ENCODE assay signal across 11 mouse cellular contexts in the genomic region with DNA sequence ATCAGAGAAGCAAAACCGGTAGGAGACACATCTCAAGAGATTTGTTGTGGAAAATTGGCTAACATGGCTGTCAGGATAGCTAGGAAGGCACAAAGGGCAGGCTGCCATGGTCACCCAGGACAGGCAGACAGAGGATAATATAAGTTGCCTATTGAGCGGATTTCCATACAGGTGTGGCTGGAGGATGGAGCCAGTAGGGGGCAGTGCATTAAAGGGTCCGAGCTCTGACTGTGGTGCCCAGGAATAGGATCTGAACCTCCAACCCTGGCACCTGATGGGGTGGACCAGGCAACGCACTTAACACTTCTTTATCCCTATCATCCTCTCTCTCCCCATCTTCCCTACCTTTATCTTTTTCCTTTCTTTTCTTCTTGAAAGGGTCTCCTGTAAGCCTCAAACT. TPM values are rescaled to one million over a fixed set of nuclear protein-coding genes. Genes with fewer than 3 reads are reported as not detected.
A peak's percentile ranks its signal among the peaks of the same experiment; 100 is the strongest.
DNase-seq lines count a peak whose midpoint lies in the region; ATAC-seq and TF ChIP-seq lines count a peak whose summit lies in the region.
"Had no signal": no experiment of that assay in that cellular context is flagged by ENCODE, and none has a peak within 500 bp of the region (broad histone marks: within the 10 kb centered on the region; RNA-seq: fewer than 3 reads in every experiment).

No protein-coding gene starts in this region.

- H3K36me3 ChIP-seq in liver, embryonic 11.5 days (ENCODE audit: control insufficient read depth, insufficient read depth, low read length) = no peaks in the 10 kb centered on the region
- H3K36me3 ChIP-seq in embryonic facial prominence, embryonic 11.5 days (replicated peaks; ENCODE audit: control insufficient read depth, insufficient read depth, low read depth, low read length) = no peaks in the 10 kb centered on the region
- no peaks in the 10 kb centered on the region for H3K36me3 ChIP-seq in small intestine, adult 2 months (ENCODE audit: control insufficient read depth, insufficient read depth, low read length)
- H3K36me3 ChIP-seq: midbrain, embryonic 10.5 days had no signal

- no peak overlapping the region for H3K27ac ChIP-seq in liver, embryonic 11.5 days (ENCODE audit: low read depth, low read length)
- H3K27ac ChIP-seq in embryonic facial prominence, embryonic 11.5 days (replicated peaks; ENCODE audit: low read depth, low read length) = no peak overlapping the region
- no peak overlapping the region for H3K27ac ChIP-seq in small intestine, adult 2 months (ENCODE audit: insufficient read depth, low read depth, low read length)
- H3K27ac ChIP-seq: midbrain, embryonic 10.5 days had no signal

- peak; percentile 15; the same call in 1 of the 2 replicates for TF ChIP-seq CTCF in small intestine, adult 2 months (IDR thresholded peaks at IDR 0.05; ENCODE audit: extremely low read depth, insufficient read length, insufficient replicate concordance, low read depth, low read length)

- no peak overlapping the region for H3K4me3 ChIP-seq in liver, embryonic 11.5 days (ENCODE audit: low read depth, low read length)
- H3K4me3 ChIP-seq in embryonic facial prominence, embryonic 11.5 days (ENCODE audit: low read depth, low read length) = no peak overlapping the region
- no peak overlapping the region for H3K4me3 ChIP-seq in small intestine, adult 2 months (ENCODE audit: low read depth, low read length)
- H3K4me3 ChIP-seq: midbrain, embryonic 10.5 days had no signal

- ATAC-seq in liver, embryonic 11.5 days (replicated peaks; ENCODE audit: low FRiP score) = no peak
- ATAC-seq in embryonic facial prominence, embryonic 11.5 days (replicated peaks; ENCODE audit: insufficient number of reproducible peaks, low FRiP score, low TSS enrichment, low read depth) = no peak

- WGBS in liver, embryonic 11.5 days = 37% methylated on average over 4 of the region's 4 CpGs
- WGBS in embryonic facial prominence, embryonic 11.5 days = 29% methylated on average over 4 of the region's 4 CpGs
- 26% methylated on average over 4 of the region's 4 CpGs for WGBS in small intestine, adult 2 months

- no peaks in the 10 kb centered on the region for H3K9me3 ChIP-seq in liver, embryonic 11.5 days (ENCODE audit: control insufficient read depth, low read length)
- H3K9me3 ChIP-seq in embryonic facial prominence, embryonic 11.5 days (replicated peaks; ENCODE audit: control insufficient read depth, low read length) = no peaks in the 10 kb centered on the region
- H3K9me3 ChIP-seq: midbrain, embryonic 10.5 days had no signal

- intact Hi-C loops in left cerebral cortex, postnatal 10 days (cut with DNase I) = no loop called here

- no peak for TF ChIP-seq POLR2A in small intestine, adult 2 months (IDR thresholded peaks at IDR 0.05; ENCODE audit: low read depth, low read length)

- no peaks in the 10 kb centered on the region for H3K4me1 ChIP-seq in liver, embryonic 11.5 days (replicated peaks; ENCODE audit: control insufficient read depth, insufficient read depth, low read length)
- H3K4me1 ChIP-seq in embryonic facial prominence, embryonic 11.5 days (ENCODE audit: control insufficient read depth, insufficient read depth, low read length) = no peaks in the 10 kb centered on the region
- H3K4me1 ChIP-seq in small intestine, adult 2 months (ENCODE audit: control insufficient read depth, insufficient read depth, insufficient read length, low read length) = no peaks in the 10 kb centered on the region
- H3K4me1 ChIP-seq: midbrain, embryonic 10.5 days had no signal

- H3K27me3 ChIP-seq in liver, embryonic 11.5 days (replicated peaks; ENCODE audit: control insufficient read depth, insufficient read depth, low read length) = no peaks in the 10 kb centered on the region
- no peaks in the 10 kb centered on the region for H3K27me3 ChIP-seq in embryonic facial prominence, embryonic 11.5 days (ENCODE audit: control insufficient read depth, insufficient read depth, low read length)
- no peaks in the 10 kb centered on the region for H3K27me3 ChIP-seq in small intestine, adult 2 months (ENCODE audit: control insufficient read depth, insufficient read depth, low read length)

- H3K4me2 ChIP-seq in liver, embryonic 11.5 days = no peak overlapping the region
- H3K4me2 ChIP-seq in embryonic facial prominence, embryonic 11.5 days (ENCODE audit: low read depth, low read length) = no peak overlapping the region

- DNase-seq in adrenal gland, postnatal 25 days = peak; percentile 7
- DNase-seq in adrenal gland, adult 18-20 months (ENCODE audit: low spot score in 2 of 2) = no peak
- DNase-seq in liver = peak; percentile 11
- no peak for DNase-seq in liver, embryonic 11.5 days (ENCODE audit: low spot score)
- peak; percentile 38 for DNase-seq in embryonic facial prominence, embryonic 11.5 days (ENCODE audit: low spot score)
- DNase-seq in layer of hippocampus, postnatal 10 days (ENCODE audit: low spot score in 2 of 2) = no peak
- no peak for DNase-seq in left cerebral cortex, postnatal 10 days (ENCODE audit: extremely low spot score in 1 of 2, low spot score in 2 of 2)
- DNase-seq: cerebellum, adult 11 months; right cerebral cortex, adult 18-20 months had no signal

- H3K9ac ChIP-seq in liver, embryonic 11.5 days (ENCODE audit: low read depth, low read length) = no peak overlapping the region
- no peak overlapping the region for H3K9ac ChIP-seq in embryonic facial prominence, embryonic 11.5 days (replicated peaks; ENCODE audit: low read length)

RNA-seq across cellular contexts. Expression of a gene that starts 38.5 kb away (rescaled TPM):
- total RNA-seq in adrenal gland, postnatal 25 days (2021) = 10.2 and 11.7 TPM in 2 replicates
- 10 to 100 TPM in 1 of 2 experiments, 1 to 10 TPM in 1; 7.1 to 11.0 TPM for total RNA-seq in adrenal gland, adult 18-20 months (2021)
- polyA plus RNA-seq in liver, embryonic 11.5 days (2014; fragmentation: Nextera tagmentation; extraction: Ambion mirVana) = 21.9 and 25.1 TPM in 2 replicates
- polyA plus RNA-seq in embryonic facial prominence, embryonic 11.5 days (2014; fragmentation: Nextera tagmentation; extraction: Ambion mirVana) = 3.2 and 3.5 TPM in 2 replicates
- polyA plus RNA-seq in small intestine, adult 2 months (2012; rRNA removed) = 26.8 and 46.8 TPM in 2 replicates
- not detected for total RNA-seq in layer of hippocampus, postnatal 10 days (2021)
- not detected for total RNA-seq in left cerebral cortex, postnatal 10 days (2021)
- polyA plus RNA-seq: midbrain, embryonic 10.5 days had no signal

RNA-seq across cellular contexts. Expression of a gene that starts 49.7 kb away (rescaled TPM):
- 30.8 and 42.0 TPM in 2 replicates for total RNA-seq in adrenal gland, postnatal 25 days (2021)
- total RNA-seq in adrenal gland, adult 18-20 months (2021) = 10 to 100 TPM; 30.7 to 31.7 TPM
- polyA plus RNA-seq in liver, embryonic 11.5 days (2014; fragmentation: Nextera tagmentation; extraction: Ambion mirVana) = 54.0 and 61.9 TPM in 2 replicates
- 98.6 and 109 TPM in 2 replicates for polyA plus RNA-seq in embryonic facial prominence, embryonic 11.5 days (2014; fragmentation: Nextera tagmentation; extraction: Ambion mirVana)
- polyA plus RNA-seq in small intestine, adult 2 months (2012; rRNA removed) = 6.2 and 12.9 TPM in 2 replicates
- 10 to 100 TPM; 58.9 to 61.9 TPM for total RNA-seq in layer of hippocampus, postnatal 10 days (2021)
- 10 to 100 TPM; 65.2 to 68.5 TPM for total RNA-seq in left cerebral cortex, postnatal 10 days (2021)

Comparison
In these comparisons a context has a peak if more than half of its experiments do, and no peak if none do; other contexts are left out.
1. DNase-seq: peak in adrenal gland, postnatal 25 days (single experiment), liver (single experiment) and embryonic facial prominence, embryonic 11.5 days (single experiment); none in adrenal gland, adult 18-20 months (0 of 2), liver, embryonic 11.5 days (single experiment), layer of hippocampus, postnatal 10 days (0 of 2) and left cerebral cortex, postnatal 10 days (0 of 2).
2. RNA of a gene that starts 38.5 kb away (total RNA-seq): 10.2 to 11.7 TPM in adrenal gland, postnatal 25 days and 7.1 to 11.0 TPM in adrenal gland, adult 18-20 months; not detected in layer of hippocampus, postnatal 10 days and not detected in left cerebral cortex, postnatal 10 days; every median in the first group is over 4 times any median in the second.